Mouse (Mus musculus): ENCODE measurements around the gene Emc6.

DNA sequence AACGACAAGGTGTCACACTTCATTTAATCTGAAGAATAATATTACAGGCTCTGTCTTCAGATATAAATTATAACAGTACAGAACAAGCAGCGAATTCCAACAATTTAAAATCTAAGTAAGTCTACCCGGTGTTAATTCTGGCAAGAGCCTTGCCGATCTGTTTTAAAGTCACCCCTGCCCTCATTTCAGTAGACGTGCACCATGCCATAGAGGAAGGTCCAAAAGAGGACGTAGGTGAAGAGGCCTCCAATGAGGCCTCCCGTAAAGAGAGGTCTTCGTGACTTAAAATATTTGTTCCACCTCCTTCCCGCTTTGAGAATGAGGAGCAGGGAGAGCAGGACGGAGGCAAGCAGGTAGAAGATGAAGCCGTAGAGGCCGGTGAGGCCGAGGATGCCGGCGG lies 651 bp downstream of the Emc6 start:
- TF ChIP-seq CTCF (IDR thresholded peaks at IDR 0.05; ENCODE audit: low read depth, low read length) (no peak), POLR2A (IDR thresholded peaks at IDR 0.05; ENCODE audit: extremely low read depth, insufficient read depth, low read length) (no peak)

Measured in liver, adult 2 months (tissue).